Comparison of ENCODE assay signal across 9 mouse cellular contexts in the genomic region with DNA sequence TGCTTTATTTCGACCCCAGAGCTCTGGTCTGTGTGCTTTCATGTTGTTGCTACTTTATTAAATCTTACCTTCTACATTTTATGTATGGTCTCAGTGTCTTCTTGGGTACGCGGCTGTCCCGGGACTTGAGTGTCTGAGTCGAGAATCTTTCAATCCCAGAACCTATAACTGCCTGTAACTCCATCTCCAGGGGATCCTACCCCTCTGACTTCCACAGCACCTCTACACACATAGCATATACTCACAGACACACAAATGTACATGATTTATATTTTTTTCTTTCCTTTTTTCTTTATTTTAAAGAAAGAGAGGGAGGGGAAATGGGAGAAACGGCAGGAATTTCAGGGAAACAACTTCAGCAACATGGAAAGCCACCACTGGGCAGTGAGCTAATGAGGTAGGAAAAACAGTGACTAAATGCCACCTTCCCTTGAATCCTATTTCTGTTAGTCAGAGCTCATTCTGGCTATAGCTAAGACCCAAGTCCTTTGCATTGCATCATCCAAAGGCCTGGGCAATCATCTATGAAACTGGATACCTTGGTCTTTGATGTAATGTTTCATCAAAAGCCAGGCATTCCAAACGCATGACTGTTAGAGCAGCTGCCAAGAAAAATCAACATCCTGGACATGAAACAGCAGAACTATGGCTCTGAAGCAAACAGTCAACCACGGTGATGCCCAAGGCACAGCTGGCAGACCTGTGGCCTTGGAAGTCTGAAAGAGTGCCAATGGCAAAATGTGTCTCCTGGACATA. TPM values are rescaled to one million over a fixed set of nuclear protein-coding genes. Genes with fewer than 3 reads are reported as not detected.
DNase-seq lines count a peak whose midpoint lies in the region; ATAC-seq lines count a peak whose summit lies in the region.
"Had no signal": no experiment of that assay in that cellular context is flagged by ENCODE, and none has a peak within 500 bp of the region (broad histone marks: within the 10 kb centered on the region; RNA-seq: fewer than 3 reads in every experiment).

No protein-coding gene starts in this region.

- H3K27ac ChIP-seq in embryonic facial prominence, embryonic 11.5 days (replicated peaks; ENCODE audit: low read depth, low read length) = no peak overlapping the region
- H3K27ac ChIP-seq in intestine, embryonic 15.5 days = 0 out of 2 replicates have a peak overlapping the region, but pooled peaks have one; percentile 22
- peak overlapping the region; percentile 65 for H3K27ac ChIP-seq in lung, embryonic 16.5 days (ENCODE audit: low read length)
- H3K27ac ChIP-seq in hindbrain, embryonic 12.5 days = no peak overlapping the region

- intact Hi-C loops in left cerebral cortex, postnatal 25 days (cut with DNase I) = no loop called here

- no peaks in the 10 kb centered on the region for H3K4me1 ChIP-seq in embryonic facial prominence, embryonic 11.5 days (ENCODE audit: control insufficient read depth, insufficient read depth, low read length)
- peaks cover 6% of the 10 kb centered on the region; the same call in 1 of the 2 replicates for H3K4me1 ChIP-seq in intestine, embryonic 15.5 days (replicated peaks)
- peaks cover 11% of the 10 kb centered on the region for H3K4me1 ChIP-seq in lung, embryonic 16.5 days (replicated peaks; ENCODE audit: control insufficient read depth, insufficient read depth, low read length)
- H3K4me1 ChIP-seq in hindbrain, embryonic 12.5 days = no peaks in the 10 kb centered on the region

- no peaks in the 10 kb centered on the region for H3K27me3 ChIP-seq in embryonic facial prominence, embryonic 11.5 days (ENCODE audit: control insufficient read depth, insufficient read depth, low read length)
- H3K27me3 ChIP-seq in intestine, embryonic 15.5 days (replicated peaks) = no peaks in the 10 kb centered on the region
- H3K27me3 ChIP-seq in lung, embryonic 16.5 days (ENCODE audit: control insufficient read depth, insufficient read depth, low read depth, low read length) = no peaks in the 10 kb centered on the region
- no peaks in the 10 kb centered on the region for H3K27me3 ChIP-seq in hindbrain, embryonic 12.5 days

- no peaks in the 10 kb centered on the region for H3K9me3 ChIP-seq in embryonic facial prominence, embryonic 11.5 days (replicated peaks; ENCODE audit: control insufficient read depth, low read length)
- no peaks in the 10 kb centered on the region for H3K9me3 ChIP-seq in intestine, embryonic 15.5 days
- no peaks in the 10 kb centered on the region for H3K9me3 ChIP-seq in lung, embryonic 16.5 days (ENCODE audit: control insufficient read depth, low read length)
- 0 out of 2 replicates have a peak, but pooled peaks cover 4% of the 10 kb centered on the region for H3K9me3 ChIP-seq in hindbrain, embryonic 12.5 days (replicated peaks)

- peak; percentile 47 for DNase-seq in embryo, embryonic 10.5 days (ENCODE audit: low spot score)
- no peak for DNase-seq in embryo, embryonic 9.5 days (ENCODE audit: extremely low spot score)
- peak; percentile 75 for DNase-seq in embryonic facial prominence, embryonic 11.5 days (ENCODE audit: low spot score)
- no peak for DNase-seq in left cerebral cortex, postnatal 25 days (ENCODE audit: low spot score in 2 of 2)
- DNase-seq: right cerebral cortex, postnatal 4 days had no signal

- no peak; the same call in 1 of the 2 replicates for ATAC-seq in embryonic facial prominence, embryonic 11.5 days (replicated peaks; ENCODE audit: insufficient number of reproducible peaks, low FRiP score, low TSS enrichment, low read depth)
- ATAC-seq in intestine, embryonic 15.5 days = peak; percentile 72
- peak; percentile 87 for ATAC-seq in lung, embryonic 16.5 days (ENCODE audit: low read depth)
- ATAC-seq in hindbrain, embryonic 12.5 days (ENCODE audit: low FRiP score) = no peak
- ATAC-seq in cerebellum, adult (ENCODE audit: insufficient number of reproducible peaks, low FRiP score, low TSS enrichment) = no peak

- 72% methylated on average over 8 of the region's 8 CpGs for WGBS in embryonic facial prominence, embryonic 11.5 days
- 60% methylated on average over 8 of the region's 8 CpGs for WGBS in intestine, embryonic 15.5 days
- 50% methylated on average over 8 of the region's 8 CpGs for WGBS in lung, embryonic 16.5 days
- 79% methylated on average over 8 of the region's 8 CpGs for WGBS in hindbrain, embryonic 12.5 days

- H3K36me3 ChIP-seq in embryonic facial prominence, embryonic 11.5 days (replicated peaks; ENCODE audit: control insufficient read depth, insufficient read depth, low read depth, low read length) = no peaks in the 10 kb centered on the region
- no peaks in the 10 kb centered on the region for H3K36me3 ChIP-seq in intestine, embryonic 15.5 days
- H3K36me3 ChIP-seq in lung, embryonic 16.5 days (ENCODE audit: control insufficient read depth, insufficient read depth, low read length) = no peaks in the 10 kb centered on the region
- H3K36me3 ChIP-seq in hindbrain, embryonic 12.5 days = no peaks in the 10 kb centered on the region

- H3K4me3 ChIP-seq in embryonic facial prominence, embryonic 11.5 days (ENCODE audit: low read depth, low read length) = no peak overlapping the region
- H3K4me3 ChIP-seq in intestine, embryonic 15.5 days (replicated peaks) = no peak overlapping the region
- no peak overlapping the region for H3K4me3 ChIP-seq in lung, embryonic 16.5 days (ENCODE audit: low read length)
- H3K4me3 ChIP-seq in hindbrain, embryonic 12.5 days = no peak overlapping the region

- no peak overlapping the region for H3K4me2 ChIP-seq in embryonic facial prominence, embryonic 11.5 days (ENCODE audit: low read depth, low read length)
- H3K4me2 ChIP-seq in intestine, embryonic 15.5 days (replicated peaks) = no peak overlapping the region
- no peak overlapping the region for H3K4me2 ChIP-seq in lung, embryonic 16.5 days (ENCODE audit: low read depth, low read length)
- H3K4me2 ChIP-seq in hindbrain, embryonic 12.5 days (replicated peaks) = no peak overlapping the region

- no peak overlapping the region for H3K9ac ChIP-seq in embryonic facial prominence, embryonic 11.5 days (replicated peaks; ENCODE audit: low read length)
- H3K9ac ChIP-seq in intestine, embryonic 15.5 days = no peak overlapping the region
- H3K9ac ChIP-seq in lung, embryonic 16.5 days (ENCODE audit: low read length) = peak overlapping the region; percentile 7; the same call in 1 of the 2 replicates
- H3K9ac ChIP-seq in hindbrain, embryonic 12.5 days = no peak overlapping the region

RNA-seq across cellular contexts. Expression of a gene that starts 16.1 kb away (rescaled TPM):
- 335 and 356 TPM in 2 replicates for polyA plus RNA-seq in embryonic facial prominence, embryonic 11.5 days (2014; fragmentation: Nextera tagmentation; extraction: Ambion mirVana)
- 280 and 299 TPM in 2 replicates for polyA plus RNA-seq in intestine, embryonic 15.5 days (2015; fragmentation: Nextera tagmentation; extraction: Ambion mirVana)
- polyA plus RNA-seq in lung, embryonic 16.5 days (2015; fragmentation: Nextera tagmentation; extraction: Ambion mirVana) = 298 and 346 TPM in 2 replicates
- polyA plus RNA-seq in hindbrain, embryonic 12.5 days (2016; fragmentation: Nextera tagmentation; extraction: Ambion mirVana) = 352 and 360 TPM in 2 replicates
- total RNA-seq in left cerebral cortex, postnatal 25 days (2021) = 100 to 1,000 TPM; 279 to 295 TPM

Comparison
In these comparisons a context has a peak if more than half of its experiments do, and no peak if none do; other contexts are left out.
1. DNase-seq: peak in embryo, embryonic 10.5 days (single experiment) and embryonic facial prominence, embryonic 11.5 days (single experiment); none in embryo, embryonic 9.5 days (single experiment) and left cerebral cortex, postnatal 25 days (0 of 2).
2. ATAC-seq: peak in intestine, embryonic 15.5 days (single experiment) and lung, embryonic 16.5 days (single experiment); none in embryonic facial prominence, embryonic 11.5 days (single experiment), hindbrain, embryonic 12.5 days (single experiment) and cerebellum, adult (single experiment).
3. H3K27ac ChIP-seq: peak in intestine, embryonic 15.5 days (single experiment) and lung, embryonic 16.5 days (single experiment); none in embryonic facial prominence, embryonic 11.5 days (single experiment) and hindbrain, embryonic 12.5 days (single experiment).